Mouse (Mus musculus): ENCODE measurements around the gene Lrrc75b. TPM values are rescaled to one million over a fixed set of nuclear protein-coding genes. Genes with fewer than 3 reads are reported as not detected.

Lrrc75b gene
- polyA plus RNA-seq, 1 experiment from 2014 or later: 2.9 TPM

- Histone ChIP-seq H3K9ac (ENCODE audit: low read depth, low read length) (0 out of 2 replicates have a peak overlapping the region, but pooled peaks have one; percentile 4), H3K4me3 (ENCODE audit: low read length) (no peak overlapping the region), H3K27ac (ENCODE audit: low read depth, low read length) (peak overlapping the region; percentile 42; the same call in 1 of the 2 replicates), H3K36me3 (ENCODE audit: control insufficient read depth, insufficient read depth, low read length) (no peaks in the 10 kb centered on the region), H3K4me2 (replicated peaks; ENCODE audit: low read depth, low read length) (no peak overlapping the region), H3K4me1 (ENCODE audit: control insufficient read depth, insufficient read depth, low read length) (peaks cover 17% of the 10 kb centered on the region), H3K9me3 (ENCODE audit: control insufficient read depth, low read length) (no peaks in the 10 kb centered on the region), H3K27me3 (ENCODE audit: control insufficient read depth, insufficient read depth, low read length) (peaks cover 16% of the 10 kb centered on the region)
- WGBS: 80% methylated on average over 12 of the region's 12 CpGs
- no peak for ATAC-seq (ENCODE audit: low FRiP score, low TSS enrichment)
These were observed 4.6 kb upstream of the Lrrc75b start for GRCm38 (mm10) chr10:75564687-75565265.

- no peak overlapping the region for H3K4me3 ChIP-seq (ENCODE audit: low read length)
- H3K36me3 ChIP-seq (ENCODE audit: control insufficient read depth, insufficient read depth, low read length): no peaks in the 10 kb centered on the region
- H3K27me3 ChIP-seq (ENCODE audit: control insufficient read depth, insufficient read depth, low read length): peaks cover 21% of the 10 kb centered on the region
- no peak overlapping the region for H3K27ac ChIP-seq (ENCODE audit: low read depth, low read length)
- WGBS: 86% methylated on average over 8 of the region's 8 CpGs
- ATAC-seq (ENCODE audit: low FRiP score, low TSS enrichment): no peak
- H3K4me2 ChIP-seq (replicated peaks; ENCODE audit: low read depth, low read length): no peak overlapping the region
- peaks cover 26% of the 10 kb centered on the region; the same call in 1 of the 2 replicates for H3K4me1 ChIP-seq (ENCODE audit: control insufficient read depth, insufficient read depth, low read length)
- no peak overlapping the region for H3K9ac ChIP-seq (ENCODE audit: low read depth, low read length)
- no peaks in the 10 kb centered on the region for H3K9me3 ChIP-seq (ENCODE audit: control insufficient read depth, low read length)
These were observed 2.5 kb upstream of the Lrrc75b start for GRCm38 (mm10) chr10:75562596-75562995.

GRCm38 (mm10) chr10:75561071-75561654 is 1.0 kb upstream of the Lrrc75b start, which contains the start of gene Ggt1:
Ggt1 (plus strand) TSS chr10:75561604.
- Histone ChIP-seq H3K4me3 (ENCODE audit: low read length) (peak within 1 kb of the TSS; percentile 58), H3K4me1 (ENCODE audit: control insufficient read depth, insufficient read depth, low read length) (peaks cover 28% of the 10 kb centered on the region; the same call in 1 of the 2 replicates), H3K4me2 (replicated peaks; ENCODE audit: low read depth, low read length) (peak within 1 kb of the TSS; percentile 100), H3K36me3 (ENCODE audit: control insufficient read depth, insufficient read depth, low read length) (no peaks in the 10 kb centered on the region), H3K27me3 (ENCODE audit: control insufficient read depth, insufficient read depth, low read length) (peaks cover 21% of the 10 kb centered on the region), H3K27ac (ENCODE audit: low read depth, low read length) (no peak within 1 kb of the TSS), H3K9ac (ENCODE audit: low read depth, low read length) (peak within 1 kb of the TSS; percentile 69; the same call in 1 of the 2 replicates), H3K9me3 (ENCODE audit: control insufficient read depth, low read length) (no peaks in the 10 kb centered on the region)
- WGBS: 52% methylated on average over 10 of the region's 10 CpGs
- ATAC-seq (ENCODE audit: low FRiP score, low TSS enrichment): no peak

- H3K4me3 ChIP-seq (ENCODE audit: low read length): peak overlapping the region; percentile 58
- H3K36me3 ChIP-seq (ENCODE audit: control insufficient read depth, insufficient read depth, low read length): no peaks in the 10 kb centered on the region
- peak; percentile 22; the same call in 1 of the 2 replicates for ATAC-seq (ENCODE audit: low FRiP score, low TSS enrichment)
- H3K4me2 ChIP-seq (replicated peaks; ENCODE audit: low read depth, low read length): peak overlapping the region; percentile 100
- H3K9me3 ChIP-seq (ENCODE audit: control insufficient read depth, low read length): no peaks in the 10 kb centered on the region
- no peak overlapping the region for H3K27ac ChIP-seq (ENCODE audit: low read depth, low read length)
- peaks cover 28% of the 10 kb centered on the region; the same call in 1 of the 2 replicates for H3K4me1 ChIP-seq (ENCODE audit: control insufficient read depth, insufficient read depth, low read length)
- 11% methylated on average over 6 of the region's 6 CpGs for WGBS
- peaks cover 21% of the 10 kb centered on the region for H3K27me3 ChIP-seq (ENCODE audit: control insufficient read depth, insufficient read depth, low read length)
- peak overlapping the region; percentile 69; the same call in 1 of the 2 replicates for H3K9ac ChIP-seq (ENCODE audit: low read depth, low read length)
These were observed 394 bp upstream of the Lrrc75b start for GRCm38 (mm10) chr10:75560549-75560899.

GRCm38 (mm10) chr10:75559041-75559675 is 972 bp downstream of the Lrrc75b start:
- no peaks in the 10 kb centered on the region for H3K36me3 ChIP-seq (ENCODE audit: control insufficient read depth, insufficient read depth, low read length)
- peak overlapping the region; percentile 58 for H3K4me3 ChIP-seq (ENCODE audit: low read length)
- peak overlapping the region; percentile 69 for H3K9ac ChIP-seq (ENCODE audit: low read depth, low read length)
- ATAC-seq (ENCODE audit: low FRiP score, low TSS enrichment): no peak
- no peak overlapping the region for H3K27ac ChIP-seq (ENCODE audit: low read depth, low read length)
- peak overlapping the region; percentile 100 for H3K4me2 ChIP-seq (replicated peaks; ENCODE audit: low read depth, low read length)
- H3K27me3 ChIP-seq (ENCODE audit: control insufficient read depth, insufficient read depth, low read length): peaks cover 21% of the 10 kb centered on the region
- 6% methylated on average over 14 of the region's 14 CpGs for WGBS
- H3K9me3 ChIP-seq (ENCODE audit: control insufficient read depth, low read length): no peaks in the 10 kb centered on the region
- peaks cover 23% of the 10 kb centered on the region; the same call in 1 of the 2 replicates for H3K4me1 ChIP-seq (ENCODE audit: control insufficient read depth, insufficient read depth, low read length)

GRCm38 (mm10) chr10:75558515-75558914 is 1.6 kb downstream of the Lrrc75b start:
- Histone ChIP-seq H3K9me3 (ENCODE audit: control insufficient read depth, low read length) (no peaks in the 10 kb centered on the region), H3K27ac (ENCODE audit: low read depth, low read length) (no peak overlapping the region), H3K27me3 (ENCODE audit: control insufficient read depth, insufficient read depth, low read length) (peaks cover 21% of the 10 kb centered on the region), H3K4me2 (replicated peaks; ENCODE audit: low read depth, low read length) (no peak overlapping the region), H3K36me3 (ENCODE audit: control insufficient read depth, insufficient read depth, low read length) (no peaks in the 10 kb centered on the region), H3K4me3 (ENCODE audit: low read length) (no peak overlapping the region), H3K4me1 (ENCODE audit: control insufficient read depth, insufficient read depth, low read length) (peaks cover 23% of the 10 kb centered on the region; the same call in 1 of the 2 replicates), H3K9ac (ENCODE audit: low read depth, low read length) (no peak overlapping the region)
- ATAC-seq (ENCODE audit: low FRiP score, low TSS enrichment): no peak
- WGBS: 27% methylated on average over 3 of the region's 3 CpGs

- Histone ChIP-seq H3K4me2 (replicated peaks; ENCODE audit: low read depth, low read length) (no peak overlapping the region), H3K4me3 (ENCODE audit: low read length) (no peak overlapping the region), H3K36me3 (ENCODE audit: control insufficient read depth, insufficient read depth, low read length) (no peaks in the 10 kb centered on the region), H3K27me3 (ENCODE audit: control insufficient read depth, insufficient read depth, low read length) (peaks cover 16% of the 10 kb centered on the region), H3K9me3 (ENCODE audit: control insufficient read depth, low read length) (no peaks in the 10 kb centered on the region), H3K9ac (ENCODE audit: low read depth, low read length) (no peak overlapping the region), H3K27ac (ENCODE audit: low read depth, low read length) (peak overlapping the region; percentile 62), H3K4me1 (ENCODE audit: control insufficient read depth, insufficient read depth, low read length) (peaks cover 23% of the 10 kb centered on the region)
- ATAC-seq (ENCODE audit: low FRiP score, low TSS enrichment): no peak
- 61% methylated on average over 9 of the region's 9 CpGs for WGBS
These were observed 4.1 kb downstream of the Lrrc75b start for GRCm38 (mm10) chr10:75556026-75556425.

- H3K27ac ChIP-seq (ENCODE audit: low read depth, low read length): no peak overlapping the region; the same call in 1 of the 2 replicates
- no peak overlapping the region for H3K4me3 ChIP-seq (ENCODE audit: low read length)
- peaks cover 12% of the 10 kb centered on the region for H3K27me3 ChIP-seq (ENCODE audit: control insufficient read depth, insufficient read depth, low read length)
- H3K4me2 ChIP-seq (replicated peaks; ENCODE audit: low read depth, low read length): no peak overlapping the region
- H3K9me3 ChIP-seq (ENCODE audit: control insufficient read depth, low read length): no peaks in the 10 kb centered on the region
- H3K36me3 ChIP-seq (ENCODE audit: control insufficient read depth, insufficient read depth, low read length): no peaks in the 10 kb centered on the region
- 66% methylated on average over 6 of the region's 6 CpGs for WGBS
- H3K9ac ChIP-seq (ENCODE audit: low read depth, low read length): no peak overlapping the region
- H3K4me1 ChIP-seq (ENCODE audit: control insufficient read depth, insufficient read depth, low read length): peaks cover 23% of the 10 kb centered on the region
- no peak for ATAC-seq (ENCODE audit: low FRiP score, low TSS enrichment)
These were observed 4.6 kb downstream of the Lrrc75b start for GRCm38 (mm10) chr10:75555557-75555956.

GRCm38 (mm10) chr10:75554090-75554489 is 6.0 kb downstream of the Lrrc75b start:
- H3K9me3 ChIP-seq (ENCODE audit: control insufficient read depth, low read length): no peaks in the 10 kb centered on the region
- peaks cover 26% of the 10 kb centered on the region for H3K4me1 ChIP-seq (ENCODE audit: control insufficient read depth, insufficient read depth, low read length)
- H3K4me3 ChIP-seq (ENCODE audit: low read length): no peak overlapping the region
- no peaks in the 10 kb centered on the region for H3K36me3 ChIP-seq (ENCODE audit: control insufficient read depth, insufficient read depth, low read length)
- no peak overlapping the region for H3K9ac ChIP-seq (ENCODE audit: low read depth, low read length)
- no peaks in the 10 kb centered on the region for H3K27me3 ChIP-seq (ENCODE audit: control insufficient read depth, insufficient read depth, low read length)
- H3K4me2 ChIP-seq (replicated peaks; ENCODE audit: low read depth, low read length): no peak overlapping the region
- ATAC-seq (ENCODE audit: low FRiP score, low TSS enrichment): no peak
- 93% methylated on average over 8 of the region's 8 CpGs for whole genome bisulfite sequencing
- H3K27ac ChIP-seq (ENCODE audit: low read depth, low read length): no peak overlapping the region
